Mouse (Mus musculus): ENCODE measurements around the gene Slc22a20. TPM values are rescaled to one million over a fixed set of nuclear protein-coding genes. Genes with fewer than 3 reads are reported as not detected.
A peak's percentile ranks its signal among the peaks of the same experiment; 100 is the strongest.

The Slc22a20 gene
- polyA plus RNA-seq, 1 experiment from 2014 or later = 0.05 TPM

GRCm38 (mm10) chr19:5937836-5938406 lies 48.0 kb downstream of the Slc22a20 start:
- Histone ChIP-seq H3K9me3 (replicated peaks) (no peaks in the 10 kb centered on the region), H3K27ac (replicated peaks) (peak overlapping the region; percentile 53), H3K9ac (no peak overlapping the region), H3K4me2 (peak overlapping the region; percentile 50), H3K27me3 (peaks cover 12% of the 10 kb centered on the region), H3K36me3 (replicated peaks) (peaks cover 38% of the 10 kb centered on the region), H3K4me1 (replicated peaks) (peaks cover 44% of the 10 kb centered on the region), H3K4me3 (replicated peaks) (0 out of 2 replicates have a peak overlapping the region, but pooled peaks have one; percentile 6)
- WGBS (ENCODE audit: insufficient replicate concordance) = 13% methylated on average over 14 of the region's 14 CpGs
- peak; percentile 78 for ATAC-seq (ENCODE audit: insufficient read depth)

GRCm38 (mm10) chr19:5937095-5937835 lies 48.7 kb downstream of the Slc22a20 start:
- Histone ChIP-seq H3K27me3 (peaks cover 12% of the 10 kb centered on the region), H3K36me3 (replicated peaks) (peaks cover 32% of the 10 kb centered on the region), H3K9ac (no peak overlapping the region), H3K4me2 (peak overlapping the region; percentile 50), H3K9me3 (replicated peaks) (no peaks in the 10 kb centered on the region), H3K4me1 (replicated peaks) (peaks cover 44% of the 10 kb centered on the region), H3K4me3 (replicated peaks) (0 out of 2 replicates have a peak overlapping the region, but pooled peaks have one; percentile 6), H3K27ac (replicated peaks) (peak overlapping the region; percentile 53)
- ATAC-seq (ENCODE audit: insufficient read depth) = no peak
- WGBS (ENCODE audit: insufficient replicate concordance) = 64% methylated on average over 21 of the region's 21 CpGs

- no peak for ATAC-seq (ENCODE audit: insufficient read depth)
These were observed 50.3 kb downstream of the Slc22a20 start for GRCm38 (mm10) chr19:5935691-5936090.

GRCm38 (mm10) chr19:5935266-5935665 lies 50.7 kb downstream of the Slc22a20 start:
- Histone ChIP-seq H3K4me3 (replicated peaks) (no peak overlapping the region), H3K9ac (no peak overlapping the region), H3K4me2 (no peak overlapping the region), H3K36me3 (replicated peaks) (peaks cover 12% of the 10 kb centered on the region), H3K27me3 (peaks cover 17% of the 10 kb centered on the region), H3K27ac (replicated peaks) (no peak overlapping the region), H3K9me3 (replicated peaks) (no peaks in the 10 kb centered on the region), H3K4me1 (replicated peaks) (peaks cover 40% of the 10 kb centered on the region)
- no peak for ATAC-seq (ENCODE audit: insufficient read depth)
- 45% methylated on average over 3 of the region's 3 CpGs for WGBS (ENCODE audit: insufficient replicate concordance)

More at GRCm38 (mm10) chr19:5935691-5936090, 50.3 kb downstream of the Slc22a20 start:
- Histone ChIP-seq H3K4me1 (replicated peaks) (peaks cover 43% of the 10 kb centered on the region), H3K4me3 (replicated peaks) (no peak overlapping the region), H3K27ac (replicated peaks) (no peak overlapping the region), H3K27me3 (peaks cover 17% of the 10 kb centered on the region), H3K4me2 (no peak overlapping the region), H3K9ac (no peak overlapping the region), H3K9me3 (replicated peaks) (no peaks in the 10 kb centered on the region), H3K36me3 (replicated peaks) (peaks cover 17% of the 10 kb centered on the region)
- 51% methylated on average over 5 of the region's 5 CpGs for WGBS (ENCODE audit: insufficient replicate concordance)

GRCm38 (mm10) chr19:5929634-5930596 lies 56.0 kb downstream of the Slc22a20 start:
- Histone ChIP-seq H3K4me1 (replicated peaks) (peaks cover 25% of the 10 kb centered on the region), H3K27me3 (peaks cover 39% of the 10 kb centered on the region), H3K36me3 (replicated peaks) (no peaks in the 10 kb centered on the region), H3K9me3 (replicated peaks) (no peaks in the 10 kb centered on the region), H3K4me3 (replicated peaks) (no peak overlapping the region), H3K4me2 (no peak overlapping the region), H3K9ac (no peak overlapping the region), H3K27ac (replicated peaks) (no peak overlapping the region)
- 39% methylated on average over 14 of the region's 14 CpGs for WGBS (ENCODE audit: insufficient replicate concordance)
- ATAC-seq (ENCODE audit: insufficient read depth) = peak; percentile 41; the same call in 1 of the 2 replicates

- peaks cover 28% of the 10 kb centered on the region for H3K27me3 ChIP-seq
- ATAC-seq (ENCODE audit: insufficient read depth) = no peak
- WGBS (ENCODE audit: insufficient replicate concordance) = 50% methylated on average over 3 of the region's 3 CpGs
- H3K9ac ChIP-seq = no peak overlapping the region
- H3K4me2 ChIP-seq = no peak overlapping the region
- no peak overlapping the region for H3K27ac ChIP-seq (replicated peaks)
- no peak overlapping the region for H3K4me3 ChIP-seq (replicated peaks)
- H3K9me3 ChIP-seq (replicated peaks) = no peaks in the 10 kb centered on the region
- H3K36me3 ChIP-seq (replicated peaks) = no peaks in the 10 kb centered on the region
- peaks cover 38% of the 10 kb centered on the region for H3K4me1 ChIP-seq (replicated peaks)
These were observed 57.4 kb downstream of the Slc22a20 start for GRCm38 (mm10) chr19:5928546-5928945.

- no peaks in the 10 kb centered on the region for H3K36me3 ChIP-seq (replicated peaks)
- no peaks in the 10 kb centered on the region for H3K9me3 ChIP-seq (replicated peaks)
- H3K27me3 ChIP-seq = peaks cover 28% of the 10 kb centered on the region
- H3K27ac ChIP-seq (replicated peaks) = no peak overlapping the region
- WGBS (ENCODE audit: insufficient replicate concordance) = 63% methylated on average over 6 of the region's 6 CpGs
- H3K4me3 ChIP-seq (replicated peaks) = no peak overlapping the region
- ATAC-seq (ENCODE audit: insufficient read depth) = no peak
- peaks cover 43% of the 10 kb centered on the region for H3K4me1 ChIP-seq (replicated peaks)
- H3K9ac ChIP-seq = no peak overlapping the region
- no peak overlapping the region for H3K4me2 ChIP-seq
These were observed 57.8 kb downstream of the Slc22a20 start for GRCm38 (mm10) chr19:5928104-5928503.

GRCm38 (mm10) chr19:5927532-5927931 lies 58.4 kb downstream of the Slc22a20 start:
- 63% methylated on average over 8 of the region's 8 CpGs for WGBS (ENCODE audit: insufficient replicate concordance)
- H3K4me1 ChIP-seq (replicated peaks) = peaks cover 49% of the 10 kb centered on the region

GRCm38 (mm10) chr19:5927026-5927425 lies 58.9 kb downstream of the Slc22a20 start:
- Histone ChIP-seq H3K9me3 (replicated peaks) (no peaks in the 10 kb centered on the region), H3K4me1 (replicated peaks) (peaks cover 54% of the 10 kb centered on the region), H3K9ac (no peak overlapping the region), H3K27ac (replicated peaks) (no peak overlapping the region), H3K27me3 (peaks cover 26% of the 10 kb centered on the region), H3K4me2 (no peak overlapping the region), H3K4me3 (replicated peaks) (no peak overlapping the region), H3K36me3 (replicated peaks) (no peaks in the 10 kb centered on the region)
- 68% methylated on average over 11 of the region's 11 CpGs for WGBS (ENCODE audit: insufficient replicate concordance)
- no peak for ATAC-seq (ENCODE audit: insufficient read depth)

More at GRCm38 (mm10) chr19:5927532-5927931, 58.4 kb downstream of the Slc22a20 start:
- Histone ChIP-seq H3K9ac (no peak overlapping the region), H3K4me2 (no peak overlapping the region), H3K36me3 (replicated peaks) (no peaks in the 10 kb centered on the region), H3K27me3 (peaks cover 28% of the 10 kb centered on the region), H3K9me3 (replicated peaks) (no peaks in the 10 kb centered on the region), H3K27ac (replicated peaks) (no peak overlapping the region), H3K4me3 (replicated peaks) (no peak overlapping the region)
- ATAC-seq (ENCODE audit: insufficient read depth) = no peak

- WGBS (ENCODE audit: insufficient replicate concordance) = 31% methylated on average over 11 of the region's 11 CpGs
- 0 out of 2 replicates have a peak overlapping the region, but pooled peaks have one; percentile 35 for H3K27ac ChIP-seq (replicated peaks)
- H3K9ac ChIP-seq = no peak overlapping the region
- peak overlapping the region; percentile 87 for H3K4me2 ChIP-seq
- peaks cover 67% of the 10 kb centered on the region for H3K4me1 ChIP-seq (replicated peaks)
- no peaks in the 10 kb centered on the region for H3K36me3 ChIP-seq (replicated peaks)
- H3K4me3 ChIP-seq (replicated peaks) = peak overlapping the region; percentile 58
- no peak for ATAC-seq (ENCODE audit: insufficient read depth)
- H3K9me3 ChIP-seq (replicated peaks) = no peaks in the 10 kb centered on the region
- H3K27me3 ChIP-seq = peaks cover 23% of the 10 kb centered on the region
These were observed 60.6 kb downstream of the Slc22a20 start for GRCm38 (mm10) chr19:5925311-5925855.

Measured in liver, embryonic 15.5 days (tissue).